Mouse (Mus musculus): Measurements from ENCODE around the gene Slc39a3. TPM values are rescaled to one million over a fixed set of nuclear protein-coding genes. Genes with fewer than 3 reads are reported as not detected.
"Not testable (repeated sequence)": the region's sequence is repeated elsewhere in the genome, so short reads cannot be mapped to it uniquely, and the experiment has no call there.

The Slc39a3 gene
- total RNA-seq, 2 experiments from 2014 or later: 69.6 to 71.4 TPM

GRCm38 (mm10) chr10:81006005-81006677 is 31.1 kb downstream of the Slc39a3 start:
- DNase-seq: no peak

GRCm38 (mm10) chr10:81001161-81001560 is 36.1 kb downstream of the Slc39a3 start:
- DNase-seq: peak; percentile 74

- DNase-seq: no peak
These were observed 36.8 kb downstream of the Slc39a3 start for GRCm38 (mm10) chr10:81000197-81001062.

GRCm38 (mm10) chr10:80999362-81000196 is 37.6 kb downstream of the Slc39a3 start:
- DNase-seq: peak; percentile 87 to 88

- DNase-seq: no peak
These were observed 38.4 kb downstream of the Slc39a3 start for GRCm38 (mm10) chr10:80998778-80999177.

GRCm38 (mm10) chr10:80998021-80998420 is 39.2 kb downstream of the Slc39a3 start:
- DNase-seq: no peak

- DNase-seq: no peak
These were observed 39.9 kb downstream of the Slc39a3 start for GRCm38 (mm10) chr10:80997332-80997731.

- DNase-seq: no peak
These were observed 40.7 kb downstream of the Slc39a3 start for GRCm38 (mm10) chr10:80996501-80996900.

GRCm38 (mm10) chr10:80995091-80995632 is 42.1 kb downstream of the Slc39a3 start:
- DNase-seq: peak; percentile 83 to 84

- no peak for DNase-seq
These were observed 42.6 kb downstream of the Slc39a3 start for GRCm38 (mm10) chr10:80994621-80995020.

- no peak for DNase-seq
These were observed 44.0 kb downstream of the Slc39a3 start for GRCm38 (mm10) chr10:80993276-80993675.

GRCm38 (mm10) chr10:80991945-80992344 is 45.3 kb downstream of the Slc39a3 start:
- DNase-seq: no peak

GRCm38 (mm10) chr10:80991007-80991406 is 46.2 kb downstream of the Slc39a3 start:
- DNase-seq: no peak

- no peak for DNase-seq
These were observed 46.8 kb downstream of the Slc39a3 start for GRCm38 (mm10) chr10:80990406-80990805.

GRCm38 (mm10) chr10:80989854-80990253 is 47.4 kb downstream of the Slc39a3 start:
- DNase-seq: not testable (repeated sequence)

GRCm38 (mm10) chr10:80989446-80989845 is 47.8 kb downstream of the Slc39a3 start:
- no peak for DNase-seq

GRCm38 (mm10) chr10:80987709-80988441 is 49.4 kb downstream of the Slc39a3 start:
- DNase-seq: peak in 1 of 2 experiments; percentile 58

- DNase-seq: no peak
These were observed 50.5 kb downstream of the Slc39a3 start for GRCm38 (mm10) chr10:80986754-80987153.

GRCm38 (mm10) chr10:80985970-80986701 is 51.1 kb downstream of the Slc39a3 start:
- DNase-seq: no peak

- no peak for DNase-seq
These were observed 51.8 kb downstream of the Slc39a3 start for GRCm38 (mm10) chr10:80985241-80985969.
